ENCODE assay signal across 8 mouse cellular contexts in the genomic region with DNA sequence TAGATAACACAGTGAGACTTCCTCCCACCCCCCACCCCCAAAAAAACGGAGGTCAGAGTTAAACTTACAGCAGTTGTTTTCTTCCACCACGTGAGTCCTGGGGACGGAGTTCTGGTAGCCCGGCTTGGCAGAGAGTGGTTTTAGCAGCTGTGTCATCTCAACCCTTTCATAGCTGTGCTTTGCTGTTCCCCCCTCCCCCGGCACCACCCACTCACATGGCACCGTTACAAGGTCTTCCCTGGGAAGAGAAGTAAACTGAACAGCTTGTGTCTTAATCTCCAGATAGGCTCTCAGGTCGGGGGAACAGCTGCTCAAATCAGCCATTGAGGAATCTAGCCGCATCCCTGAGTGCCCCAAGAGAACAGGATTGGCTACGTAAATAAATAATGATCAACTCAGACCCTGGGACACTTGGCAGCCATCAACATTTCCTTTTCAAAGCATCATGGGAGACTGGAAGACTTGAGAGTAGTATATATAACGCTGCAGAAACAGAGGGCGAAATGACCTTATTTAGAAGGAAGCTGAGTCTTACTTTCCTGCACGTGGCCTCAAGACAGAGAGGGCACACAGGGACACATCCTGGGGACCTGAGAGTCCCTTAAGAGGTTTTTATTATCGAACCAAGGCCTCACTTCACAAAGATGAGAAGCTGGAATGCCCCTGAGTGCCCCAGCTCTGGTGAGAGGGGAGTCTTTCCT. TPM values are rescaled to one million over a fixed set of nuclear protein-coding genes. Genes with fewer than 3 reads are reported as not detected.
A peak's percentile ranks its signal among the peaks of the same experiment; 100 is the strongest.
DNase-seq lines count a peak whose midpoint lies in the region; ATAC-seq and TF ChIP-seq lines count a peak whose summit lies in the region.

No protein-coding gene starts in this region.

- no peak overlapping the region for H3K4me3 ChIP-seq in neural tube, embryonic 11.5 days (ENCODE audit: low read depth, low read length)
- no peak overlapping the region for H3K4me3 ChIP-seq in neural tube, embryonic 15.5 days (replicated peaks)
- no peak overlapping the region for H3K4me3 ChIP-seq in heart, adult 2 months

- H3K4me2 ChIP-seq in neural tube, embryonic 11.5 days (ENCODE audit: low read depth), result 0 out of 2 replicates have a peak overlapping the region, but pooled peaks have one; percentile 7
- H3K4me2 ChIP-seq in neural tube, embryonic 15.5 days, result no peak overlapping the region

- peak; percentile 26 for DNase-seq in neural tube, embryonic 11.5 days (ENCODE audit: low spot score)
- DNase-seq in heart, adult 2 months, result peak; percentile 80 to 83
- DNase-seq in kidney, adult 8-10 months, result peak; percentile 34 to 61
- DNase-seq in lung, postnatal 10 days, result peak; percentile 93
- peak; percentile 49 to 69 for DNase-seq in right cerebral cortex, postnatal 36 days (ENCODE audit: low spot score in 2 of 2)
- no peak for DNase-seq in cerebellum, adult 9-10 months

- no peaks in the 10 kb centered on the region for H3K27me3 ChIP-seq in neural tube, embryonic 11.5 days (ENCODE audit: control insufficient read depth, insufficient read depth, low read length)
- H3K27me3 ChIP-seq in neural tube, embryonic 15.5 days (replicated peaks), result no peaks in the 10 kb centered on the region
- H3K27me3 ChIP-seq in heart, adult 2 months (ENCODE audit: control insufficient read depth, insufficient read depth, low read length), result no peaks in the 10 kb centered on the region

- no peak for TF ChIP-seq CTCF in heart, adult 2 months (IDR thresholded peaks at IDR 0.05)

- H3K9ac ChIP-seq in neural tube, embryonic 11.5 days (ENCODE audit: low read length), result no peak overlapping the region
- H3K9ac ChIP-seq in neural tube, embryonic 15.5 days (replicated peaks), result no peak overlapping the region
- no peak overlapping the region for H3K9ac ChIP-seq in heart, adult 2 months (ENCODE audit: low read depth, low read length)

- no peak for TF ChIP-seq POLR2A in heart, adult 2 months (IDR thresholded peaks at IDR 0.05; ENCODE audit: insufficient read depth, low read depth, low read length)

- peaks cover 4% of the 10 kb centered on the region; the same call in 1 of the 2 replicates for H3K4me1 ChIP-seq in neural tube, embryonic 11.5 days (ENCODE audit: control insufficient read depth, insufficient read depth, low read length)
- H3K4me1 ChIP-seq in neural tube, embryonic 15.5 days, result peaks cover 17% of the 10 kb centered on the region
- peaks cover 4% of the 10 kb centered on the region for H3K4me1 ChIP-seq in heart, adult 2 months (ENCODE audit: control insufficient read depth, insufficient read depth, low read length)

- intact Hi-C loops in heart, adult 2 months (cut with DNase I), result loop anchor here (5.0 to 10.0 kb wide), 3 partner anchors 38 to 320 kb away; a partner anchor contains a TSS

- H3K36me3 ChIP-seq in neural tube, embryonic 11.5 days (ENCODE audit: control insufficient read depth, insufficient read depth, low read length), result no peaks in the 10 kb centered on the region
- H3K36me3 ChIP-seq in neural tube, embryonic 15.5 days, result no peaks in the 10 kb centered on the region
- H3K36me3 ChIP-seq in heart, adult 2 months (ENCODE audit: control insufficient read depth, insufficient read depth, low read length), result no peaks in the 10 kb centered on the region

- WGBS in neural tube, embryonic 11.5 days, result 60% methylated on average over 13 of the region's 13 CpGs
- 41% methylated on average over 13 of the region's 13 CpGs for WGBS in neural tube, embryonic 15.5 days
- WGBS in heart, adult 2 months, result 42% methylated on average over 13 of the region's 13 CpGs

- ATAC-seq in neural tube, embryonic 11.5 days (ENCODE audit: insufficient read depth, low FRiP score, low TSS enrichment), result no peak
- no peak for ATAC-seq in neural tube, embryonic 15.5 days (ENCODE audit: low FRiP score)
- no peak for ATAC-seq in inflammation-experienced regulatory T-cells, adult 6 months

- H3K27ac ChIP-seq in neural tube, embryonic 11.5 days (ENCODE audit: low read depth, low read length), result peak overlapping the region; percentile 60
- no peak overlapping the region; the same call in 1 of the 2 replicates for H3K27ac ChIP-seq in neural tube, embryonic 15.5 days (replicated peaks)
- peak overlapping the region; percentile 51 for H3K27ac ChIP-seq in heart, adult 2 months

- no peaks in the 10 kb centered on the region for H3K79me2 ChIP-seq in heart, adult 2 months (replicated peaks; ENCODE audit: control insufficient read depth, insufficient read depth, low read length)

- no peaks in the 10 kb centered on the region for H3K9me3 ChIP-seq in neural tube, embryonic 11.5 days (ENCODE audit: control insufficient read depth, low read length)
- H3K9me3 ChIP-seq in neural tube, embryonic 15.5 days (replicated peaks), result no peaks in the 10 kb centered on the region

- no peak for TF ChIP-seq EP300 in heart, adult 2 months (IDR thresholded peaks at IDR 0.05; ENCODE audit: insufficient read depth, low read depth, low read length)

RNA-seq across cellular contexts. Expression of a gene that starts 0.6 kb away (rescaled TPM):
- polyA plus RNA-seq in neural tube, embryonic 11.5 days (2014; fragmentation: Nextera tagmentation; extraction: Ambion mirVana), result 212 and 222 TPM in 2 replicates
- polyA plus RNA-seq in neural tube, embryonic 15.5 days (2015; fragmentation: Nextera tagmentation; extraction: Ambion mirVana), result 173 and 184 TPM in 2 replicates
- 10 to 100 TPM; 28.9 to 30.0 TPM for total RNA-seq in heart, adult 2 months (2021)
- 37.3 and 39.1 TPM in 2 replicates for polyA plus RNA-seq in heart, adult 2 months (2012; rRNA removed)
- 10 to 100 TPM; 23.4 to 58.2 (median 50.6) TPM for polyA plus RNA-seq in inflammation-experienced regulatory T-cells, adult 6 months (2017; shearing (Covaris generic))

RNA-seq across cellular contexts. Expression of a gene that starts 28.6 kb away (rescaled TPM):
- 0.40 TPM in 1 of 2 replicates, not detected in the other for polyA plus RNA-seq in neural tube, embryonic 11.5 days (2014; fragmentation: Nextera tagmentation; extraction: Ambion mirVana)
- polyA plus RNA-seq in neural tube, embryonic 15.5 days (2015; fragmentation: Nextera tagmentation; extraction: Ambion mirVana), result 0.15 TPM in 1 of 2 replicates, not detected in the other
- total RNA-seq in heart, adult 2 months (2021), result not detected
- polyA plus RNA-seq in heart, adult 2 months (2012; rRNA removed), result 0.18 and 0.23 TPM in 2 replicates
- not detected for polyA plus RNA-seq in inflammation-experienced regulatory T-cells, adult 6 months (2017; shearing (Covaris generic))

RNA-seq across cellular contexts. Expression of a gene that starts 36.1 kb away (rescaled TPM):
- polyA plus RNA-seq in neural tube, embryonic 11.5 days (2014; fragmentation: Nextera tagmentation; extraction: Ambion mirVana), result 9.9 and 10.9 TPM in 2 replicates
- 2.8 and 4.5 TPM in 2 replicates for polyA plus RNA-seq in neural tube, embryonic 15.5 days (2015; fragmentation: Nextera tagmentation; extraction: Ambion mirVana)
- total RNA-seq in heart, adult 2 months (2021), result 1 to 10 TPM in 1 of 2 experiments, under 1 TPM in 1; 0.98 to 1.1 TPM
- polyA plus RNA-seq in heart, adult 2 months (2012; rRNA removed), result 3.2 and 3.3 TPM in 2 replicates
- not detected for polyA plus RNA-seq in inflammation-experienced regulatory T-cells, adult 6 months (2017; shearing (Covaris generic))
